Mouse (Mus musculus) common myeloid progenitor, adult 5-6 weeks (primary cell): ENCODE measurements around the gene Tcl1b3. TPM values are rescaled to one million over a fixed set of nuclear protein-coding genes. Genes with fewer than 3 reads are reported as not detected.
"Not testable (repeated sequence)": the region's sequence is repeated elsewhere in the genome, so short reads cannot be mapped to it uniquely, and the experiment has no call there.

Experiments used
- ATAC-seq: replicated peaks from 2 replicates; pipeline ENCODE4 v1.8.0; 2016; ENCODE audit warnings: low read depth, mild to moderate bottlenecking, moderate TSS enrichment, inconsistent platforms; ENCODE audit not compliant: poor library complexity, severe bottlenecking
- total RNA-seq: library from RNA; stranded (forward); fragments of 200-1000, 187-1606 nt; gene quantifications from 2 replicates; pipeline ENCODE4 v1.2.3, GENCODE M21; 2017

Gene Tcl1b3
- not detected in 2 replicates for total RNA-seq

GRCm38 (mm10) chr12:105190743-105191142 is at the start of gene Tcl1b3:
Gene Tcl1b3 (plus strand): TSS chr12:105191043.
- ATAC-seq: not testable (repeated sequence)

- ATAC-seq: no peak
These were observed 47.7 kb upstream of the Tcl1b3 start for GRCm38 (mm10) chr12:105143096-105143495.

- peak; percentile 63; the same call in 1 of the 2 replicates for ATAC-seq
These were observed 45.9 kb upstream of the Tcl1b3 start for GRCm38 (mm10) chr12:105144928-105145327.

- ATAC-seq: no peak
These were observed 45.1 kb upstream of the Tcl1b3 start, which contains the start of gene Tcl1b2 for GRCm38 (mm10) chr12:105145714-105146113. Gene Tcl1b2 (plus strand): TSS chr12:105146014.

- not testable (repeated sequence) for ATAC-seq
These were observed 35.6 kb upstream of the Tcl1b3 start for GRCm38 (mm10) chr12:105155286-105155685.

- ATAC-seq: peak; percentile 45
These were observed 32.0 kb upstream of the Tcl1b3 start for GRCm38 (mm10) chr12:105158842-105159241.

GRCm38 (mm10) chr12:105159390-105159789 is 31.5 kb upstream of the Tcl1b3 start, which contains the start of gene Tcl1b1:
Gene Tcl1b1 (plus strand): TSS chr12:105159690.
- no peak for ATAC-seq

- ATAC-seq: peak; percentile 83
These were observed 24.1 kb upstream of the Tcl1b3 start for GRCm38 (mm10) chr12:105166734-105167133.

GRCm38 (mm10) chr12:105173366-105173765 is 17.5 kb upstream of the Tcl1b3 start:
- no peak for ATAC-seq

GRCm38 (mm10) chr12:105174318-105174717 is 16.5 kb upstream of the Tcl1b3 start:
- peak; percentile 93 for ATAC-seq

GRCm38 (mm10) chr12:105176044-105176443 is 14.8 kb upstream of the Tcl1b3 start, which contains the start of gene Tcl1b5:
Gene Tcl1b5 (plus strand): TSS chr12:105176344.
- ATAC-seq: not testable (repeated sequence)

- peak; percentile 78 for ATAC-seq
These were observed 9.7 kb upstream of the Tcl1b3 start for GRCm38 (mm10) chr12:105181040-105181644.

- peak; percentile 92 for ATAC-seq
These were observed 1.9 kb upstream of the Tcl1b3 start for GRCm38 (mm10) chr12:105188980-105189379.

- ATAC-seq: not testable (repeated sequence)
These were observed 9.0 kb downstream of the Tcl1b3 start for GRCm38 (mm10) chr12:105199684-105200497.

- not testable (repeated sequence) for ATAC-seq
These were observed 10.8 kb downstream of the Tcl1b3 start, which contains the start of gene Tcl1b4 for GRCm38 (mm10) chr12:105201657-105202056. Gene Tcl1b4 (plus strand): TSS chr12:105201957.

GRCm38 (mm10) chr12:105207071-105207470 is 16.2 kb downstream of the Tcl1b3 start:
- no peak for ATAC-seq

- ATAC-seq: no peak
These were observed 17.6 kb downstream of the Tcl1b3 start for GRCm38 (mm10) chr12:105208441-105208840.

GRCm38 (mm10) chr12:105209231-105209630 is 18.4 kb downstream of the Tcl1b3 start:
- no peak for ATAC-seq

- no peak for ATAC-seq
These were observed 26.4 kb downstream of the Tcl1b3 start for GRCm38 (mm10) chr12:105217101-105217760.

- no peak for ATAC-seq
These were observed 31.9 kb downstream of the Tcl1b3 start, which contains the start of gene Tcl1 for GRCm38 (mm10) chr12:105222601-105223319. Gene Tcl1 (minus strand): TSS chr12:105222793.
